ENCODE assay signal across 14 mouse cellular contexts in the genomic region with DNA sequence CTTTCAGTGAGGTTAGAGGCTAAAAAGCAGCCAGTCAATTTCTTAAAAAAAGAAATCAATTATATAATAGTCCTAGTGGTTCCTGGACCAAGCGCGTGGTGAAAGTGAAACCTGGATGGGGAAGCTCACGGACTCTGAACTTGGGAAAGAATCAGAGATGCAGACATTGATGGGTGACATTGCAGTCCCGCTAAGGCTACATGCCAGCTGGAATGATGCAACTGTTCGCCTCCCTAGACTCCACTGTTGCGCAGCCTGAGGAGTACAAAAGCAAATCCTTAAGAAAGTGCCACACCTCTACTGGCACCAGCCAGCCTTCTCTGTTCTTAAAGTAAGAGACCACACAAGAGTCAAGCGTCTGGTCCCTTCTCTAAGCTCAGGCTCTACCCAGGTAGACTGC. TPM values are rescaled to one million over a fixed set of nuclear protein-coding genes. Genes with fewer than 3 reads are reported as not detected.
A peak's percentile ranks its signal among the peaks of the same experiment; 100 is the strongest.
DNase-seq lines count a peak whose midpoint lies in the region; ATAC-seq and TF ChIP-seq lines count a peak whose summit lies in the region.
"Had no signal": no experiment of that assay in that cellular context is flagged by ENCODE, and none has a peak within 500 bp of the region (broad histone marks: within the 10 kb centered on the region; RNA-seq: fewer than 3 reads in every experiment).

No protein-coding gene starts in this region.

- H3K36me3 ChIP-seq in embryonic facial prominence, embryonic 14.5 days (ENCODE audit: control insufficient read depth, insufficient read depth, low read length), result peaks cover 82% of the 10 kb centered on the region
- H3K36me3 ChIP-seq in embryonic facial prominence, embryonic 10.5 days (replicated peaks), result peaks cover 100% of the 10 kb centered on the region

- 90% methylated on average over 7 of the region's 7 CpGs for WGBS in embryonic facial prominence, embryonic 14.5 days
- WGBS in embryonic facial prominence, embryonic 10.5 days, result 94% methylated on average over 7 of the region's 7 CpGs
- 38% methylated on average over 7 of the region's 7 CpGs for WGBS in lung, adult 2 months

- TF ChIP-seq CTCF in lung, adult 2 months (IDR thresholded peaks at IDR 0.05; ENCODE audit: insufficient read depth, low read length), result no peak

- no peak overlapping the region for H3K4me3 ChIP-seq in embryonic facial prominence, embryonic 14.5 days (ENCODE audit: low read depth, low read length)
- H3K4me3 ChIP-seq in embryonic facial prominence, embryonic 10.5 days, result no peak overlapping the region
- H3K4me3 ChIP-seq in lung, adult 2 months (replicated peaks; ENCODE audit: extremely low read depth, low read depth, low read length), result no peak overlapping the region
- H3K4me3 ChIP-seq: kidney, embryonic 15.5 days; limb, embryonic 12.5 days; lung, embryonic 15.5 days had no signal

- H3K9me3 ChIP-seq in embryonic facial prominence, embryonic 14.5 days (ENCODE audit: control insufficient read depth, low read length), result no peaks in the 10 kb centered on the region
- no peaks in the 10 kb centered on the region for H3K9me3 ChIP-seq in embryonic facial prominence, embryonic 10.5 days
- H3K9me3 ChIP-seq: kidney, embryonic 15.5 days; limb, embryonic 12.5 days; lung, embryonic 15.5 days had no signal

- no peak for DNase-seq in embryonic facial prominence, embryonic 14.5 days (ENCODE audit: low spot score)
- DNase-seq in embryonic facial prominence, embryonic 10.5 days (ENCODE audit: low spot score), result no peak
- DNase-seq in layer of hippocampus, adult 9-11 months, result peak; percentile 38
- DNase-seq in layer of hippocampus, postnatal 36 days, result no peak
- DNase-seq in lung, adult 2 months, result peak; percentile 50
- peak; percentile 82 for DNase-seq in skeletal muscle tissue, adult 2 months (ENCODE audit: low read depth, low spot score)
- DNase-seq in thymus, postnatal 4 days, result no peak
- DNase-seq: embryo, embryonic 11 days had no signal

- no peak for TF ChIP-seq POLR2A in lung, adult 2 months (IDR thresholded peaks at IDR 0.05; ENCODE audit: borderline replicate concordance, extremely low read depth, low read depth, low read length)

- 0 out of 2 replicates have a peak, but pooled peaks have one; percentile 7 for ATAC-seq in embryonic facial prominence, embryonic 14.5 days (ENCODE audit: low read depth)
- no peak for ATAC-seq in erythroblast, adult 5-6 weeks (replicated peaks; ENCODE audit: low FRiP score, poor library complexity, severe bottlenecking)

- no peak overlapping the region for H3K27ac ChIP-seq in embryonic facial prominence, embryonic 14.5 days (replicated peaks; ENCODE audit: low read depth, low read length)
- no peak overlapping the region for H3K27ac ChIP-seq in embryonic facial prominence, embryonic 10.5 days (replicated peaks)
- H3K27ac ChIP-seq: hindbrain, embryonic 14.5 days; kidney, embryonic 15.5 days; limb, embryonic 12.5 days; lung, embryonic 15.5 days; stomach, postnatal 0 days had no signal

- peaks cover 3% of the 10 kb centered on the region; the same call in 1 of the 2 replicates for H3K4me1 ChIP-seq in embryonic facial prominence, embryonic 14.5 days (ENCODE audit: control insufficient read depth, insufficient read depth, low read length)
- peaks cover 3% of the 10 kb centered on the region for H3K4me1 ChIP-seq in embryonic facial prominence, embryonic 10.5 days
- H3K4me1 ChIP-seq in lung, adult 2 months (ENCODE audit: control insufficient read depth, insufficient read depth, low read length), result no peaks in the 10 kb centered on the region
- H3K4me1 ChIP-seq: kidney, embryonic 15.5 days; limb, embryonic 12.5 days; lung, embryonic 15.5 days had no signal

- no peak overlapping the region for H3K9ac ChIP-seq in embryonic facial prominence, embryonic 14.5 days (ENCODE audit: low read depth, low read length)
- H3K9ac ChIP-seq: hindbrain, embryonic 14.5 days; kidney, embryonic 15.5 days; limb, embryonic 12.5 days; lung, embryonic 15.5 days had no signal

- H3K4me2 ChIP-seq in embryonic facial prominence, embryonic 14.5 days (ENCODE audit: low read depth, low read length), result no peak overlapping the region
- H3K4me2 ChIP-seq: hindbrain, embryonic 14.5 days; kidney, embryonic 15.5 days; limb, embryonic 12.5 days; lung, embryonic 15.5 days had no signal

- no peaks in the 10 kb centered on the region for H3K27me3 ChIP-seq in embryonic facial prominence, embryonic 14.5 days (replicated peaks; ENCODE audit: control insufficient read depth, insufficient read depth, low read length)
- H3K27me3 ChIP-seq in embryonic facial prominence, embryonic 10.5 days (replicated peaks; ENCODE audit: low read depth, poor library complexity, severe bottlenecking), result no peaks in the 10 kb centered on the region
- H3K27me3 ChIP-seq: kidney, embryonic 15.5 days; limb, embryonic 12.5 days; lung, embryonic 15.5 days had no signal

RNA-seq across cellular contexts. Expression of a gene that starts 12.8 kb away (rescaled TPM):
- polyA plus RNA-seq in embryonic facial prominence, embryonic 14.5 days (2014; fragmentation: Nextera tagmentation; extraction: Ambion mirVana), result 330 and 352 TPM in 2 replicates
- 103 and 120 TPM in 2 replicates for polyA plus RNA-seq in embryonic facial prominence, embryonic 10.5 days (2016; fragmentation: Nextera tagmentation; extraction: Ambion mirVana)
- 1 to 10 TPM; 4.1 to 5.5 TPM for total RNA-seq in layer of hippocampus, postnatal 36 days (2021)
- 114 and 115 TPM in 2 replicates for polyA plus RNA-seq in lung, adult 2 months (2012; rRNA removed)
- total RNA-seq in erythroblast, adult 5-6 weeks (2015; ENCODE audit: low replicate concordance), result not detected in 2 replicates
- total RNA-seq in erythroblast, adult 5-6 weeks (2017; ENCODE audit: low replicate concordance), result 1.1 TPM in 1 of 2 replicates, not detected in the other

RNA-seq across cellular contexts. Expression of a gene that starts 15.3 kb away (rescaled TPM):
- 10.2 and 14.1 TPM in 2 replicates for polyA plus RNA-seq in embryonic facial prominence, embryonic 14.5 days (2014; fragmentation: Nextera tagmentation; extraction: Ambion mirVana)
- 3.1 and 4.3 TPM in 2 replicates for polyA plus RNA-seq in embryonic facial prominence, embryonic 10.5 days (2016; fragmentation: Nextera tagmentation; extraction: Ambion mirVana)
- 1 to 10 TPM; 8.8 to 9.5 TPM for total RNA-seq in layer of hippocampus, postnatal 36 days (2021)
- polyA plus RNA-seq in lung, adult 2 months (2012; rRNA removed), result 3.1 and 5.0 TPM in 2 replicates
- 7.7 and 29.0 TPM in 2 replicates for total RNA-seq in erythroblast, adult 5-6 weeks (2015; ENCODE audit: low replicate concordance)
- 8.6 and 8.8 TPM in 2 replicates for total RNA-seq in erythroblast, adult 5-6 weeks (2017; ENCODE audit: low replicate concordance)

Comparison
In these comparisons a context has a peak if more than half of its experiments do, and no peak if none do; other contexts are left out.
1. DNase-seq: peak in layer of hippocampus, adult 9-11 months (single experiment), lung, adult 2 months (single experiment) and skeletal muscle tissue, adult 2 months (single experiment); none in embryonic facial prominence, embryonic 14.5 days (single experiment), embryonic facial prominence, embryonic 10.5 days (single experiment), layer of hippocampus, postnatal 36 days (0 of 2) and thymus, postnatal 4 days (single experiment).